Mouse (Mus musculus) cerebellum, adult 18-20 months (tissue): ENCODE measurements at regions not wholly inside any gene's neighbourhood (a gene's known extent, or its start where the extent isn't known, plus 50 kb on each side); places are given as distances from the start of the nearest gene placed in this dataset.
A peak's percentile ranks its signal among the peaks of the same experiment; 100 is the strongest.

Source experiments
- DNase-seq, 2 experiments: peaks; one replicate each; pipeline ENCODE4 v3.0.0; 2021

- DNase-seq, result no peak
Measured at GRCm38 (mm10) chr8:6227901-6228300, 1122.8 kb upstream of the Slc10a2 start.

GRCm38 (mm10) chr8:6225194-6225593 lies 1120.0 kb upstream of the Slc10a2 start:
- DNase-seq, result no peak

GRCm38 (mm10) chr8:6207617-6208349 lies 1102.6 kb upstream of the Slc10a2 start:
- no peak for DNase-seq

GRCm38 (mm10) chr8:6204051-6204745 lies 1099.0 kb upstream of the Slc10a2 start:
- no peak for DNase-seq

GRCm38 (mm10) chr8:6191431-6191830 lies 1086.3 kb upstream of the Slc10a2 start:
- no peak for DNase-seq

- no peak for DNase-seq
Measured at GRCm38 (mm10) chr8:6188422-6188821, 1083.3 kb upstream of the Slc10a2 start.

- DNase-seq, result no peak
Measured at GRCm38 (mm10) chr8:6186561-6186960, 1081.4 kb upstream of the Slc10a2 start.

GRCm38 (mm10) chr8:6179602-6180001 lies 1074.5 kb upstream of the Slc10a2 start:
- DNase-seq, result no peak

- no peak for DNase-seq
Measured at GRCm38 (mm10) chr8:6166433-6166832, 1061.3 kb upstream of the Slc10a2 start.

- DNase-seq, result no peak
Measured at GRCm38 (mm10) chr8:6165230-6165629, 1060.1 kb upstream of the Slc10a2 start.

- no peak for DNase-seq
Measured at GRCm38 (mm10) chr8:6164758-6165157, 1059.6 kb upstream of the Slc10a2 start.

- no peak for DNase-seq
Measured at GRCm38 (mm10) chr8:6144588-6144987, 1039.4 kb upstream of the Slc10a2 start.

GRCm38 (mm10) chr8:6140090-6140489 lies 1034.9 kb upstream of the Slc10a2 start:
- DNase-seq, result no peak

- no peak for DNase-seq
Measured at GRCm38 (mm10) chr8:6139171-6139570, 1034.0 kb upstream of the Slc10a2 start.

- DNase-seq, result no peak
Measured at GRCm38 (mm10) chr8:6132243-6132751, 1027.1 kb upstream of the Slc10a2 start.

GRCm38 (mm10) chr8:6125265-6125664 lies 1020.1 kb upstream of the Slc10a2 start:
- DNase-seq, result no peak

GRCm38 (mm10) chr8:6119506-6119905 lies 1014.4 kb upstream of the Slc10a2 start:
- DNase-seq, result no peak

GRCm38 (mm10) chr8:6111351-6111750 lies 1006.2 kb upstream of the Slc10a2 start:
- no peak for DNase-seq

- DNase-seq, result no peak
Measured at GRCm38 (mm10) chr8:6090028-6090427, 984.9 kb upstream of the Slc10a2 start.

GRCm38 (mm10) chr8:6043939-6044577 lies 938.9 kb upstream of the Slc10a2 start:
- peak; percentile 21 to 24 for DNase-seq

GRCm38 (mm10) chr8:6012206-6012605 lies 907.1 kb upstream of the Slc10a2 start:
- no peak for DNase-seq

GRCm38 (mm10) chr8:6011182-6011581 lies 906.0 kb upstream of the Slc10a2 start:
- DNase-seq, result no peak

- no peak for DNase-seq
Measured at GRCm38 (mm10) chr8:6010712-6011111, 905.6 kb upstream of the Slc10a2 start.

GRCm38 (mm10) chr8:6002612-6003011 lies 897.5 kb upstream of the Slc10a2 start:
- no peak for DNase-seq
